Mouse (Mus musculus): ENCODE results near the gene Flnb.

Flnb gene

GRCm38 (mm10) chr14:7862226-7862625, 44.5 kb downstream of the Flnb start:
- no peak for DNase-seq (ENCODE audit: low spot score in 2 of 2)

- DNase-seq (ENCODE audit: low spot score in 2 of 2), result no peak
Observed at GRCm38 (mm10) chr14:7863199-7863598, 45.4 kb downstream of the Flnb start.

GRCm38 (mm10) chr14:7863871-7864505, 46.2 kb downstream of the Flnb start:
- DNase-seq (ENCODE audit: low spot score in 2 of 2), result no peak

GRCm38 (mm10) chr14:7864506-7864899, 46.7 kb downstream of the Flnb start:
- no peak for DNase-seq (ENCODE audit: low spot score in 2 of 2)

GRCm38 (mm10) chr14:7867224-7867623, 49.5 kb downstream of the Flnb start:
- no peak for DNase-seq (ENCODE audit: low spot score in 2 of 2)

GRCm38 (mm10) chr14:7867841-7868240, 50.1 kb downstream of the Flnb start:
- DNase-seq (ENCODE audit: low spot score in 2 of 2), result no peak

- no peak for DNase-seq (ENCODE audit: low spot score in 2 of 2)
Observed at GRCm38 (mm10) chr14:7869796-7870195, 52.0 kb downstream of the Flnb start.

- DNase-seq (ENCODE audit: low spot score in 2 of 2), result no peak
Observed at GRCm38 (mm10) chr14:7873552-7873951, 55.8 kb downstream of the Flnb start.

GRCm38 (mm10) chr14:7874495-7874894, 56.7 kb downstream of the Flnb start:
- DNase-seq (ENCODE audit: low spot score in 2 of 2), result no peak

- no peak for DNase-seq (ENCODE audit: low spot score in 2 of 2)
Observed at GRCm38 (mm10) chr14:7877957-7878356, 60.2 kb downstream of the Flnb start.

GRCm38 (mm10) chr14:7880389-7880788, 62.6 kb downstream of the Flnb start:
- no peak for DNase-seq (ENCODE audit: low spot score in 2 of 2)

- no peak for DNase-seq (ENCODE audit: low spot score in 2 of 2)
Observed at GRCm38 (mm10) chr14:7881533-7881932, 63.8 kb downstream of the Flnb start.

GRCm38 (mm10) chr14:7882050-7882449, 64.3 kb downstream of the Flnb start:
- DNase-seq (ENCODE audit: low spot score in 2 of 2), result no peak

- no peak for DNase-seq (ENCODE audit: low spot score in 2 of 2)
Observed at GRCm38 (mm10) chr14:7884158-7884557, 66.4 kb downstream of the Flnb start.

- no peak for DNase-seq (ENCODE audit: low spot score in 2 of 2)
Observed at GRCm38 (mm10) chr14:7884841-7885240, 67.1 kb downstream of the Flnb start.

GRCm38 (mm10) chr14:7885540-7885939, 67.8 kb downstream of the Flnb start:
- no peak for DNase-seq (ENCODE audit: low spot score in 2 of 2)

GRCm38 (mm10) chr14:7886008-7886407, 68.3 kb downstream of the Flnb start:
- DNase-seq (ENCODE audit: low spot score in 2 of 2), result no peak

- no peak for DNase-seq (ENCODE audit: low spot score in 2 of 2)
Observed at GRCm38 (mm10) chr14:7887171-7887570, 69.4 kb downstream of the Flnb start.

GRCm38 (mm10) chr14:7888294-7888693, 70.5 kb downstream of the Flnb start:
- no peak for DNase-seq (ENCODE audit: low spot score in 2 of 2)

- DNase-seq (ENCODE audit: low spot score in 2 of 2), result peak; percentile 42 to 48
Observed at GRCm38 (mm10) chr14:7888811-7889651, 71.3 kb downstream of the Flnb start.

GRCm38 (mm10) chr14:7889834-7890233, 72.1 kb downstream of the Flnb start:
- no peak for DNase-seq (ENCODE audit: low spot score in 2 of 2)

- DNase-seq (ENCODE audit: low spot score in 2 of 2), result no peak
Observed at GRCm38 (mm10) chr14:7891401-7891800, 73.6 kb downstream of the Flnb start.

GRCm38 (mm10) chr14:7896126-7896525, 78.4 kb downstream of the Flnb start:
- no peak for DNase-seq (ENCODE audit: low spot score in 2 of 2)
